Mouse (Mus musculus) kidney, adult 2 months (tissue): ENCODE data around the gene Sp140. TPM values are rescaled to one million over a fixed set of nuclear protein-coding genes. Genes with fewer than 3 reads are reported as not detected.
A peak's percentile ranks its signal among the peaks of the same experiment; 100 is the strongest.
"Not testable (repeated sequence)": the region's sequence is repeated elsewhere in the genome, so short reads cannot be mapped to it uniquely, and the experiment has no call there.

Source experiments
- DNase-seq: peaks from one replicate; pipeline ENCODE4 v3.0.0; 2021
- H3K27ac ChIP-seq: fragments of 200-500 bp; 2 replicates; pipeline ENCODE4 v1.5.1; 2012; ENCODE audit warnings: low read depth, low read length, control low read depth, inconsistent platforms; ENCODE audit not compliant: insufficient read depth
- H3K27me3 ChIP-seq: fragments of 200-500 bp; replicated peaks from 2 replicates; pipeline ENCODE4 v1.6.1; 2012; ENCODE audit warnings: mild to moderate bottlenecking, moderate library complexity, low read length, inconsistent platforms; ENCODE audit not compliant: control insufficient read depth, insufficient read depth
- H3K36me3 ChIP-seq: fragments of 200-500 bp; 2 replicates; pipeline ENCODE4 v1.6.1; 2012; ENCODE audit warnings: mild to moderate bottlenecking, moderate library complexity, low read length, inconsistent platforms; ENCODE audit not compliant: control insufficient read depth, insufficient read depth
- H3K4me1 ChIP-seq: fragments of 200-500 bp; 2 replicates; pipeline ENCODE4 v1.6.1; 2011; ENCODE audit warnings: low read length; ENCODE audit not compliant: control insufficient read depth, insufficient read depth
- H3K4me3 ChIP-seq: fragments of 200-500 bp; 2 replicates; pipeline ENCODE4 v1.5.1; 2011; ENCODE audit warnings: mild to moderate bottlenecking, low read depth, low read length, control low read depth; ENCODE audit not compliant: insufficient read depth
- CTCF ChIP-seq: fragments of 200-500 bp; conservative IDR thresholded peaks from 2 replicates; pipeline ENCODE4 v1.5.1; 2011; ENCODE audit warnings: low read depth, mild to moderate bottlenecking, control low read depth, low read length, moderate library complexity, mixed read lengths; ENCODE audit not compliant: insufficient read depth, insufficient read length
- POLR2A ChIP-seq: fragments of 200-500 bp; IDR thresholded peaks from one replicate; pipeline ENCODE4 v1.6.1; 2011; ENCODE audit warnings: low read depth, low read length, control low read depth
- WGBS: fragments of 180-500 bp; shearing (Covaris S2); methylation state at CpG from one replicate; pipeline ENCODE4 v1.1.7; 2018; 5-methylcytosine and 5-hydroxymethylcytosine counted together
- polyA plus RNA-seq: library from polyadenylated mRNA; depleted of rRNA; stranded (reverse); fragments of >200 nt; gene quantifications from 2 replicates; pipeline ENCODE4 v1.2.3, GENCODE M21; 2012

The Sp140 gene
- polyA plus RNA-seq, 1 experiment = 2.8 TPM

DNA sequence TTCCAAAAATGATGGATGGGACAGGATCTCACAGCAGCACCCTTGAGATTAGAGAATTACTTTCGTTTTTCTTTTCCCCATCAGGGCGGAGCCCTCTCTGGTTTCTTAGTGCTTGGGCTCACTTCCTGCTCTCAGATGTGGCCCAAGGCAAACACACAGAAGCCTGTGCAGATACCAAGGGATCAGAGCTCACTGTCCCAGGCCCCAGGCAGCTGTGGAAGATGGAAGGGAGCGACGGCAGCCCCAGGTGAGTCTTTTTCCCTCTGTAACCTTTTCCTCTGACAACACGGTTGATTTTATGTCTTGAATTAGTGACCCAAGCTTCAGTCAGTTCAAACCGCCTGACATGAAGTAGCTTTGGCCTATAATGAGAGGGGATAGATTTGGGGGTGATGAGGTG lies 49.7 kb downstream of the Sp140 start, which contains the start of gene Sp100:
Sp100 (plus strand) TSS at position 108 of the 400 bp plus-strand sequence.
- WGBS = 43% methylated on average over 6 of the region's 6 CpGs

DNA sequence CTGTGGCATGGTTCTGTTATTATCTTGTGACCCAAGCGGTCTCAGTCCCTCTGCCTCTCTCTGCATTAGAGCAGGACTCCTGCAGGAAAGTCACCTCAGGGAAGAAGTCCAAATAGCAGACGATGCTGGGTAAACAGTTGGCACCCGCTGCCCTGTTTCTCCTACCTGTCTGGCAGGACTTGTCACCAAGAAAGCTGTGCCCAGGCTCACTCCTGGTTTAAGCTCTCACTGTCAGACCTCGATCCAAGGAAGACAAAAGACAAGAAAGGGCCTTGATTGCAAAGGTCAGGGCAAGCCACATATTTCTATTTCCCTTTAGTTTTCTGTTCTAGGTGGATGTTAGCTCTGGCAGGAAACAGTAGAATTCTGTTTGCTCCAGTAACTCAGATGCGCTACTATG lies 50.3 kb downstream of the Sp140 start:
- peak overlapping the region; percentile 39; the same call in 1 of the 2 replicates for H3K4me3 ChIP-seq
- not testable (repeated sequence) for DNase-seq, H3K27me3 ChIP-seq, H3K4me1 ChIP-seq, H3K36me3 ChIP-seq, H3K27ac ChIP-seq
- 53% methylated on average over 4 of the region's 5 CpGs for WGBS

More for the DNA sequence above, 49.7 kb downstream of the Sp140 start, which contains the start of gene Sp100:
- peak; percentile 58 for DNase-seq
- Histone ChIP-seq H3K4me3 (peak within 1 kb of the TSS; percentile 57), H3K27ac (peak within 1 kb of the TSS; percentile 56)
- H3K4me1 ChIP-seq, H3K36me3 ChIP-seq, H3K27me3 ChIP-seq: not testable (repeated sequence)

DNA sequence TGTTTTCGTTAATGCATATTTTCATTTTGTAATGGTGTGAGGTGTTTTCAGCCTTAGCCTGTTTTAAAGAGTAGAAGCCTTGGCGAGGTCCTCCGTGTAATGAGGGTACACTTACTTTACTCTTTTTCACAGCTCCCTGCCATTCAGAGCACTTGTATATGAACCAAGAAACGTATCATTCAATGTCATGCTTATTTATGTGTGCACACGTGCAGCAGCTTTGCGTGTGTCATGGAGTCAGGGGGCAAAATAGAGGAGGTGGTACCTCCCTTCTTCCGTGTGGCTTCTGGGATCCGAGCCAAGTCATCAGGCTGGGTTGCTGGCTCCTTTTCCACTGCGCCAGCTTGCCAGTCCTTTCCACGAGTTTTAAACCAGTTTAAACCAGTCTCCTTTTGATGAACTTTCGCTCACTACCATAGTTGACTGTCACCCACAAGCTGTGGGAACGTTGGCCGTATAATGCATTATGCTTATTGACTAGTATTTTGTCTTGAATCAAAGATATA lies 51.6 kb downstream of the Sp140 start:
- 63% methylated on average over 13 of the region's 13 CpGs for WGBS
- not testable (repeated sequence) for H3K4me1 ChIP-seq, H3K36me3 ChIP-seq, H3K27me3 ChIP-seq
- peak; percentile 37 for DNase-seq
- Histone ChIP-seq H3K4me3 (peak overlapping the region; percentile 49), H3K27ac (peak overlapping the region; percentile 38; the same call in 1 of the 2 replicates)

DNA sequence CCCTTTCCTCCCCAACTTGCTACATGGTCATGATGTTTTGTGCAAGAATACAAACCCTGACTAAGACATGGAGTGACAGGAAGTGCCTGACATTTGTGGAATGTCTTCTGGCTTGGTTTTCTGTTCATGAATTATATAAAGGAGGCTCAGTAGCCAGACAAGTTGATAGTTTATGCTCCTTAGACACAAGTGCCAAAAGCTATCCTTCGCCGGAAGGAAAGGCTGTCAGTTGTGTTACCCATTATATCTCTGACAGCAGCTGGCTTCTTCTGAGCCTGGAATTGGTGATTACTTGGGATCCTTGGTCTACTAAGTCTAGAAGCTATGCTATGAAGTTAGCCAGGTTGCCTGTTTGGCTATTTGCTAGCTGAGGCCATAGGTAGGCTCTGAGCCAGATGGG lies 57.0 kb downstream of the Sp140 start:
- WGBS = 78% methylated on average over 2 of the region's 2 CpGs
- not testable (repeated sequence) for H3K27me3 ChIP-seq, H3K27ac ChIP-seq, H3K4me3 ChIP-seq, H3K4me1 ChIP-seq, H3K36me3 ChIP-seq
- peak; percentile 51 for DNase-seq

DNA sequence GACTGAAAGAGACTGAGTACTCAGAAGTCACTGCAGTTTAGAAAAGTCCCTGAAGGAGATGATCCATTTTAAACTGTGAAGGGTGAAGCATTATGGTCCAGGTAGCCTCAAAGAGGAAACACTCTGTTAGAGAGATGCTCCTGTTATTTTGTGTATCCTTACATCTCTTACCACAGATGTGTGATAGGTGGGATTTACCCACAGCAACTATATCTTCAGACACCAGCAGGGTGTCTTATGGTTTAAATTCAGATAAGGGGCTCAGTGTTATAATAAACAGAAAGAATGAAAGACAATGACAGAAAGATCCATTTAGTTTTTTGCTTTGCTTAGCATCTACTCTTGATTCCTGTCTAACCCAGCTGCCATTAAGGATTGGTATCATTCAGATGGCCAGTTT lies 64.1 kb downstream of the Sp140 start:
- TF ChIP-seq CTCF (no peak), POLR2A (no peak)

DNA sequence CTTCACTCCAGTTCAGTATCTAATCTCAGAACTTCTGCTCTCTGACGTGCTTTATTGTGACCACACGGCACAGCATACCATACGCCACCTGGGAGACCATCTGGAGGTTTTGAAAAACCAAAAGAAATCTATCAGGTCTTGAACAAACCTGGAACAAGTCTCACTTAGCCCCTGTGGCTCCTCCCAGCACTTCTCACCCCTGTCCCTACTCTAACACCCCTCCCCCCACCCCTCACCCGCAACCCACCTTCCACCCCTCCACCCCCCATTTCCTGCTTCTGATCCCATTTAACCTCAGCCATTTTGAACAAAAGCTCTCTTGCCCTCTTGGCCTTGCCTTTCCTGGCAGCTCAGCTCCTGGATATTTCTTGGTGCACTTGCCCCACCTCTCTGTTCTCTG lies 80.0 kb downstream of the Sp140 start:
- TF ChIP-seq POLR2A = no peak
- TF ChIP-seq CTCF = no peak
- Histone ChIP-seq H3K36me3 (no peaks in the 10 kb centered on the region), H3K4me1 (no peaks in the 10 kb centered on the region), H3K27me3 (no peaks in the 10 kb centered on the region), H3K27ac (no peak overlapping the region), H3K4me3 (no peak overlapping the region)
- DNase-seq = peak; percentile 34
- 51% methylated on average over 4 of the region's 4 CpGs for WGBS

More for the DNA sequence above, 64.1 kb downstream of the Sp140 start:
- Histone ChIP-seq H3K27ac (no peak overlapping the region), H3K36me3 (peaks cover 2% of the 10 kb centered on the region), H3K4me3 (no peak overlapping the region), H3K4me1 (no peaks in the 10 kb centered on the region), H3K27me3 (no peaks in the 10 kb centered on the region)
- DNase-seq = no peak

DNA sequence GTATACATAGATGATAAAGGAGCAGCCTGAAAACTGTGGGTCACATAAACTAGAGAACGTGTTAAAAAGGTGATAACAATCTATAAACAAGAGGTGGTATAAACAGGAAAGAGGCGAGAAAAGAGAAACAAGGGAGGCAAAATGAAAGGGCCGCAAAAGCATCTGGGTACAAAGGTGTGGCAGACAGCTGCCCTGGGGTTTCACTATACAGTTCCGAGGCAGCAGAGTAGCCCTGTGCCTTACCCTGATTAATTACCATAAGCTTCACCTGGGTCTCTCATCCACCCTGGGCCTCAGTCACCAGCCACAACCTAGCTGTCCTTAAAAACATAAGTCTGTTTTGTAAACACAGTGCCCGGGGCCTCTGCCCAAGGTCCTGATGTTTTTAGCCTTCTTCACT lies 86.5 kb downstream of the Sp140 start:
- Histone ChIP-seq H3K4me1 (no peaks in the 10 kb centered on the region), H3K4me3 (no peak overlapping the region), H3K27me3 (no peaks in the 10 kb centered on the region), H3K36me3 (no peaks in the 10 kb centered on the region), H3K27ac (no peak overlapping the region)
- no peak for DNase-seq
- TF ChIP-seq POLR2A (no peak), CTCF (no peak)
- WGBS = 75% methylated on average over 5 of the region's 5 CpGs

DNA sequence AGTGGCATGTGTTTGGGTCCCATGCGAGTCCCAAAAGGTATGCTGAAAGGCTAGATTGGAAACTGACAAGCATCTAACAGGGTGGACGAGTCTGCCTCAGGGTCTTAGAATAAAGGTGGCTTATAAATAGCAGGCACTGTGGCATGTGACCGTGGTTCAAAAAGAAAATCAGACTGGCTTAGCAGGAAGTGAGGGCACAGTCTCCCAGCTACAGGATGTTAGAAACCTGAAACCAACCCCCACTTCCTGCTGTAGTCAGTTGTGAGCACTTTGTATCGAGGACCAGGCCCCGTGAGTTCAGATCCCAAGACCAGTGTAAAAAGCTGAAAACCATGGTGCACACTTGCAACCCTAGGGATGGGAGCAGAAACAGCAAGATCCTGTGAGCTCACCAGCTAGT lies 87.2 kb downstream of the Sp140 start:
- WGBS = 33% methylated on average over 5 of the region's 5 CpGs
- no peak for DNase-seq
- no peak overlapping the region for H3K27ac ChIP-seq

More for the DNA sequence above, 87.2 kb downstream of the Sp140 start:
- Histone ChIP-seq H3K4me3 (no peak overlapping the region), H3K36me3 (no peaks in the 10 kb centered on the region), H3K4me1 (no peaks in the 10 kb centered on the region), H3K27me3 (no peaks in the 10 kb centered on the region)
- TF ChIP-seq CTCF = no peak
- no peak for TF ChIP-seq POLR2A
